Mouse (Mus musculus) retina, postnatal 1 day (tissue): ENCODE data around the gene C2cd4a.
A peak's percentile ranks its signal among the peaks of the same experiment; 100 is the strongest.

Experiments used
- DNase-seq: peaks from one replicate; pipeline ENCODE4 v3.0.0-alpha.2; 2012

Gene C2cd4a

DNA sequence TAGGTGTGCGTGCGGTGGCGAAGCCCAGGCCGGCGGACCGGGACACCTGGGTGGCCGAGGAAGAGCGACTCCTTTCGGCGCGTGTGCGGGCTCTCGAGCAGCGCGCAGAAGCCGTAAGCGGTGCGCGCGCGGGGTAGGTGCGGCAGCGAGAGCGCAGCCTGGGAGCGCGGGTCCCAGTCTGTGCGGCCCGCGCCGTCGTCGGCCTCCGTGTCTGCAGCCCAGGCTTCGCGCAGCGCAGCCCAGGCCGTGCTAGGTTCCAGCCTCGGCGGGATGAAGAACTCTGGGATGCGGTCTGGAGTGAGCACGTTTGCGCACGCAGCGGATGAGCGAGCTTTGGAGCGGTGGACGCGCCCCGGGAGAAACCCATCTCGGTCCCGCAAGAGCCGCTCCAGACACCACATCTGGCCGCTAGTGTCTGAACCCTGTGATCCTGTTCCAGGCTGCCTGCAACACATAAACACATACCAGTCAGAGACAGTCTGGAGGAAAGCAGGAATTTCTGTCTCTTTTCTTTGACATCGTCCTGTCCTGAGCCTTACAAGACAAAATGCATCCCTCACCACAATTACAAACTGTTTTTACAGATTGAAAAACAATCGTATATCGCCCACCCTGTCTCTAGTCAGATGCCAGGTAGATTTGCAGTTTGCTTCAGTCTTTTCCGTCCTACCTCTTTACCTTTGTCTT lies 628 bp downstream of the C2cd4a start:
- DNase-seq = no peak

DNA sequence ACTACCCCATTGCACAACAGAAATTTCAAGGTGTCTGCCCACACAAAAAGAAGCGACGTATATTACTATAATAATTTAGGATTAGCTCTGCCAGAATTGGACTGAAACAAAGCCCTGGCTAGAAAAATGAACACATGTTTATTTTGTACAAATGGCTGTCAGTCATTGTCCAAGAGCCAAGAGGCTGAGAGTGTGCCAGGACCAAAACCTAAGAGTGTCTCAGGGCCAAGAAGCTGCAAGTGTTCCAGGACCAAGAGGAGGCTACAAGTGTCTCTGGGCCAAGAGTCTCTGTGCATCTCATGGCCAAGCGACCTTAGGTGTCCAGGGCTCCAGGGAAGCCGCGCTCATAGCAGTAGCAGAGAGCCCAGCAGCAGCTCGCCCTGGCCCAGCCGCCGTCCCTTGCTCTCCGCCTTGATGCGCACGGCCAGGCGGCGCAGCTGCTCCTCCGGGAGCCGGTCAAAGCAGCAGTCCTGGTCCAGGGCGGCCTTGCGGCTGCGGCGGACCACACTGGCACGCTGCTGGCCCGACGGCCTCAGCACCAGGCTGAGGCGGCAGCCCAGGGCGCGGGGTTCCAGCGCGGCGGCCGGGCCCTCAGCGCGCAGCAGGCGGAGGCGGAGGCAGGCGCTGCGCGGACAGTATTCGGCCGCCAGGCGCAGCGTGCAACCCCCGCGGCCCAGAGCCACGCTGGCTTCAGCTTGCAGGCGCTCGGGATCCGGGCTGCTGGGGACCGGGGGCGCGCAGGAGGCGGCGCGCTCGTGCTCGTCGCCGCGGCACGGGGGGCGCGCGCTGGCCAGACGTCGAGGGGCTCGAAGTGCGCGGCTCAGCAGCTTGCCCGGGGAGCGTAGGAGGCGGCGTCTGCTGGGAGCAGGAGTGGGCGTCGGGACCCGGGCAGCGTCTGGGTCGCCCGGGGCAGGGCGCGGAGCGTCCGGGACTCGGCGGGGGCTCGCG lies 1.4 kb downstream of the C2cd4a start:
- peak; percentile 77 for DNase-seq

GRCm38 (mm10) chr9:67828182-67828581 lies 3.9 kb downstream of the C2cd4a start:
- DNase-seq = peak; percentile 66

DNA sequence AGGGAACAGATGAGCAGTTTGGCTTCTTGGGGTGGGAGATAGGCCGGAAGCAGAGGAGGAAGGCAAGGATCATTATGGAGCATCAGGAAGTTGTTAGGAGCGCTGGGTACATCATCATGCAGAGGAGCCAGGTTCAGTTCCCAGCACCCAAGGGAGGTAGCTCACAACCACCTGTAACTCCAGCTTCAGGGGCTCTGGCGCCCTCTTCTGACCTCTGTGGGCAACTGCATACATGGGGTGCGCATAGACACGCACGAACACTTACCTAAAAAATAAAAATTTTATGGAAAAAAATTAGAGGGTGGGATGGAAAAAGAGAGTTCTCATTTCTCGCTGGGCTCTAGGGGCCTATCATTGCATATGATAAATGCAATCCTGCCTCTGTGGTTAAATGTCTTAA lies 6.6 kb downstream of the C2cd4a start:
- DNase-seq = no peak

DNA sequence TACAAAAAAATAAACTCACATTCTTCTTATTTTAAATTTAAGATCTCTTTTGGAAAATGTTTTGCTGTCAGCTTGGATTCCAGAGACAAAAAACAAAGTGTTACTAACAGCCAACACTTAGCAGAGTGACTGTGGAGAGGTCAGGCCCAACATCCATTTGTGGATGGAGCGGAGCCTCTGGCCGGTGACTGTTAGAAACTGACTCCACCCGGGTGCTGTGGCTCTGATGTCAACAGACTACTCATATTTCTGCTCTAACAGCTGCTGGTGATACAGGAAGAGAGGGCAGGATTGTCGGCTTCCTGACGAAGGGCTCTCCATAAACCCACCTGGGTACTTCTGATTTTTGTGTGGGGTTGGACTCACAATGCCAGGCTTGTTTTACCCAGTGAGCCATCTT lies 9.0 kb downstream of the C2cd4a start:
- no peak for DNase-seq

DNA sequence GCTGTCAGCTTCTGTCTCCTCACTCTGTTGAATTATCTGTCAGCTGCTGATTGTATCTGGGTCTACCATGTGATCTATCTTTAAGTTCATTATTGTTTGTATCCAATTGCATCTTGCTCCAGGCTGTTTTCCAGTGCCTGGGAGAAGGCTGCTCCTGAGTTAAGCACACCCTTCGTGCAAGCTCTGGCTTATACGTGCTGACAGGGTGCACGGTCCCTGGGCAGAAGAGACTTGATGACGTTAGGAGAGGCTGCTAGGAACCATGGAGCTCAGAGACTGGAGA lies 13.5 kb downstream of the C2cd4a start:
- peak; percentile 74 for DNase-seq

- no peak for DNase-seq
Measured at GRCm38 (mm10) chr9:67817898-67818667, 14.0 kb downstream of the C2cd4a start.

DNA sequence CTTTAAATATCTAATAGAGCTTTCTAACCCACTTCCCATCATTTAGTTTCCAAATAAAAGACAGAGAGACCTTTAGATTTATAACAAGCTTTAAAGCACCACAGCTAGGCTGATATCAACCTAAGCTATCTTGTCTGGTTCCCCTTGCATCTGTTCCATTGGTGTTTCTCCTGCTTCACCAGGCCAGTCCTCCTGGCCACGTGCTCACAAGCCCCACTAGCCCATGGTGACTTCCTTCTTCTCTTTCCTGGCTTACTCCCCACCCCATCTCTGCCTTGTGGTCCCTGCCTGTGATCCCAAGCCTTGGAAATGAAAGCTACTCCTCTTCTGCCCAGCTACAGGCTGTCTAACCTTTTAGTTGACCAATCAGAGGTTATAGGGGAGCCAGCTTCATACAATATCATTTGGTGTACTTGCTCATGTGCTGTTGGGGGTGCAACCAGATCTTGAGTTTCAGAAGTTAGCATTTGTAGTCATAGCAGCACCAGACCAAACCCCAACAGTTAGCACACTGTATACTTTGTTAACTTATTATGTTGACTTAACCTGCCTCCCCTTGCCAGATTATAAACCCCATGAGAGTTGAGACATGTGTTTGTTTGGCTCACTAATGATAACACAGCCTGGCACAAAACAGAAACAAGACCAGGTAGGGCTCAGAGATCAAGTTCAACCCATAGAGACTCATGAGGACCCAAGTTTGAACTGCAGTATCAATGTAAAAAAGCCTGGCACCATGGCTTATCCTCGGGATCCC lies 15.8 kb downstream of the C2cd4a start:
- DNase-seq = no peak

DNA sequence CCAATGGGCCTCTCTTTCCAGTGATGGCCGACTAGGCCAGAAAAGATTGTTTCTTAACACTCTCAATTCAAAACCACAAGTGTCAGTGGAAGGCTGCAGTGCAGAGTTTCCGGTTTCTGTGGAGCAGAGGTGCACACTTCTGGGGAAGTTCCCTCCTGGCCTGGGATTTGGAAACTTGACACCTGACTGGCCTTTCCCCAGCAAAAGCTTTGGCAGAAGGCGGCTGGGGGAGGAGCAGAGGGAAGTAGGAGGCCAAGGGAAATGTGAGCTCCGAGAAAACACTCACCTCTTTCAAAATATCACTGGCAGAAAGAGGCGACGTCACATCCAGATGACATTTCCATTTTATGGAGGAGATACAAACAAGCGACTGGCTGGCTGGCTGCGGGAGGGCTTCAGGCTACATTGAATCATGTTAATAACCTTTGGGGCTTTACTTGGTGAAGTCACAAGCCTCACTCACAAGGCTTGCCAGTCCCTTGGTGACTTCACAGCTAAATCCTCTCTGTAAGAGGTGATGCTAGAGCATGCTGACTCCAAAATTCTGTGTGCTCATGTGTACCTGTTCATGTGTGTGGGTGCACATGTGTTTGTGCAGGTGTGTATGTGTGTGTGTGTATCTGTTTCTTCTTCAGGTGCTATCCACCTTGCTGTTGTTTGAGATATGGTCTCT lies 18.3 kb downstream of the C2cd4a start:
- DNase-seq = no peak

GRCm38 (mm10) chr9:67813171-67813570 lies 19.0 kb downstream of the C2cd4a start:
- DNase-seq = no peak

DNA sequence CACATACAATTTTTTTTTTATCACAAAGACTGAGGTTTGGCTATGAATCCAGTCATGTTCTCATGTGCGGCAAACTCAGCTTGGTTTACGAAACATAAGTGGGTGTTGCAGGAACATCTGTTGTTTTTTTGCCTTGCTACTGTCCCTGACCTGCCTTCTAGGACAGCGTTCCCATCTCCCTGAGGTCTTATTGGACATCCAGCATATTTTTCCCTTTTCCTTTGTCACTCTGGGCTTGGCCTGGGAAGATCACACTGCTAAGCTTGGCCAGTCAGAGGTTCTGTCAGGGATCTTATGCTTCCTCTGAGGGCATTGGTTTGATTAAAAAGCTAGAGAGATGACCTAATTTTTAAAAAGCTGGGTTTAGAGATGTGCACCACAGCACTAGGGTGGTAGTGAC lies 21.0 kb downstream of the C2cd4a start:
- DNase-seq = no peak

DNA sequence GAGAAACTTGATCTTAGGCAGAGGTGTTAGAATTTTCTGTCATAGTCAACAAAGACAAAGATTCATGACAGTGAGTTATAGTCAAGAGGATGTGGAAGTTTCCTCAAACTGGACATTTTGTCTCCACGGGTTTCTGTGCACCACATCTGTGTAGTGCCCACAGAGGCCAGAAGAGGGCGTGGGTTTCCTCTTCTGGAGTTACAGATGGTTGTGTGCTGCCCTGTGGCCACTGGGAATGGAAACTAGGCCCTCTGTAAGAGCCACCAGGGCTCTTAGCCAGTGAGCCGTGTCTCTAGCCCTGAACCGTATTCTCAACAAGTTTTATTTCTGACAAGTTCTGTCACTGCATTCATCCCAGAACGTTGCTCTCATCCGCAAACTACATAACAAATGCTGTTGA lies 21.6 kb downstream of the C2cd4a start:
- DNase-seq = no peak

DNA sequence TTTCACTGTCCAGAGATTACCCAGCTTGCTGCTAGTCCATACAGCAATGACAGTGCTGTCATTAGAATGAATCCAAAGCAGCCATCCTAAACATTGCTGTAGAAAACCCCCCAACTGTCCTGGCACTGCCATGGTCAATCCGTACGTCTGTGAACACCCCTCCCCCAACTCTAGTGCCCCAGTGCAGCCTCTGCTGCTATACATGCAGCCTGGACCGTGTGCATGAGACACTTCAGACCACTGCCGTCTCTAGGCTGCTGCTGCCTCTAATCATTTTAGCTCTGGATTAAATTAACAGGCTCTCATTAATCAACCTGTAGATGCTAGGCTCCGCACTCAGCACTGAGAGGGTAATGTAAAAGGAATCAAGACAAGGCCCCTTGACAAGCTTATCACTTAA lies 25.1 kb downstream of the C2cd4a start:
- no peak for DNase-seq

- DNase-seq = peak; percentile 75
Measured at GRCm38 (mm10) chr9:67802241-67802640, 29.9 kb downstream of the C2cd4a start.

DNA sequence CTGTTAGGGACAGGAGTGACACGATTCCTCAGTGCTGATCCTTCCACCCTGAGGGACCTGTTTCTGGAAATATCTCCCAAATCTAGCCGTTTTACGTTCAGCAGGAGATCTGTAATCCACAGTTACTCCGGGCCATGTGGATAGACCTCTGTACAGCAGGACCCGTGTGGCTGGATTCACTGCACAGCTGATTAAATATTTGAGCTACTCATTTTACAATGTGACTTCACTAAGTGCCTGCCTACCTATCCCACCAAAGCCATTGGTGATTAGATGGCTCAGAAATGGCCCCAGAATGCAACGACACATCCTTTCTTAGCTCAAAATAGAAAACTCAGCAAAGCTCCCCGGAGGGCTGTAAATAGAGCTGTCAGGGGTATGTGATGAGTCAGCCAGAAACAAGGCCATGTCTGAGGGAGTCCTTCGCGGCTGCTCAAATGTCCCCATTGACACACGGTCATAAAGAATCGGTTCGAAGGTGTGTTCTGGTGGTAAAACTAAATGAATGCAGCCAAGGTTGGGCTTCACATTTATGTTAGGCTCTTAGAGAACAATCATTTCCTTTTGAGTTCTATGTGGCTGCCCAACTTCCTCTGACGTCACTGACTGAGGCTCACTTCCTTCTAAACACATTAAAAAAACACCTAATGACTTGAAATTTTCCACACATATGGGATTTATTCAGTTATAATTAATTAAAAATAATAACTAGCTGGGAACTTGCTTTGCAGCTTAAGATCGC lies 32.9 kb downstream of the C2cd4a start:
- DNase-seq = no peak

GRCm38 (mm10) chr9:67795205-67795675 lies 36.9 kb downstream of the C2cd4a start:
- peak; percentile 89 for DNase-seq

GRCm38 (mm10) chr9:67794668-67795067 lies 37.5 kb downstream of the C2cd4a start:
- DNase-seq = no peak

DNA sequence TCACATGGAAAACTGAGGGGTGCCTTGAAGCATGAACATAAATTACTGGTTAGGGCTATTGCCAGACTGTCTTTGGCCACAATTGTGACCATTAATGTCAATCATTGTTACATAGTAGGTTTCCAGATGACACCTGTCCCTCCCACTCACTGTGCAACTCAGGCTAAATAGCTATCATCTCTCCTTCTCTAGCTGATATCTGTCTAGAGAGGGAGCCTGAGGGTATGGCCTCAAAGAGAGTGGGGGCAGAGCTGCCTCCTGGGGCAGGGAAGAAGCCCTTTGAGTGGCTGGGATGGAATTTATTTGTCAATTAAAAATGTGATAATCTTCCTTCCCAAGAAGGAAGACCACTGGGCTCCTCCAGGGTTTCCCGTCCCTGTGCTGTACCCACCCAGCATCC lies 37.9 kb downstream of the C2cd4a start:
- no peak for DNase-seq

GRCm38 (mm10) chr9:67793501-67793900 lies 38.6 kb downstream of the C2cd4a start:
- DNase-seq = no peak

DNA sequence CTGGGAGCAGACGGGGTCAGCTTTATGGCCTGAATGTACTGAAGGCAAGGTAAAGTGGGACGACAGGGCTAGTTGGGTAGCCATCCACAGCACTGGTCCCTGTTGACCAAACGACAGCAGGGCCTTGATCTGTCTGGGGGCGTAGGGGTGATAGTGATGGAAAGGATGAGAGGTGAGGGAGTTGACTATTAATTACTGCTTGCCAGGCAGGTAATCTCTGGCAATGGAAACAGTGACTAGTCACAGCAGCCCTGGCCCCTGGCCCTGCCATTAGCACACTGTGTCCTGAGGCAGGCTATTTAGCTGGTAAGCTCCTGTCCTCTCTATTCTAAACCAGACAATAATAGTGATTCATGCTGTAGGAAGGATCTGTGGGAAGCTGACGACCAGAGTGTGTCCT lies 39.7 kb downstream of the C2cd4a start:
- no peak for DNase-seq

- no peak for DNase-seq
Measured at GRCm38 (mm10) chr9:67787671-67788070, 44.5 kb downstream of the C2cd4a start.
